Mouse (Mus musculus) myocyte (in vitro differentiated cells): ENCODE measurements around the gene Mrm2. TPM values are rescaled to one million over a fixed set of nuclear protein-coding genes. Genes with fewer than 3 reads are reported as not detected.

Experiments used
- H3K27me3 ChIP-seq: one replicate; pipeline ENCODE4 v1.6.1; 2011; ENCODE audit not compliant: control insufficient read depth, insufficient read depth, insufficient read length
- H3K36me3 ChIP-seq: one replicate; pipeline ENCODE4 v1.6.1; 2011; ENCODE audit not compliant: control insufficient read depth, insufficient read depth
- H3K4me2 ChIP-seq: one replicate; pipeline ENCODE4 v1.6.1; 2011; ENCODE audit warnings: low read depth, control low read depth
- H3K4me3 ChIP-seq: one replicate; pipeline ENCODE4 v1.5.1; 2011; ENCODE audit warnings: mild to moderate bottlenecking, control low read depth, moderate library complexity
- H3K79me2 ChIP-seq: one replicate; pipeline ENCODE4 v1.6.1; 2011; ENCODE audit not compliant: control insufficient read depth, insufficient read depth
- H3ac ChIP-seq: one replicate; pipeline ENCODE4 v1.6.1; 2011; ENCODE audit not compliant: control insufficient read depth, insufficient read length
- CEBPB ChIP-seq: IDR thresholded peaks from 2 replicates; pipeline ENCODE4 v1.6.1; 2011; ENCODE audit warnings: mild to moderate bottlenecking, moderate library complexity; ENCODE audit not compliant: poor library complexity, insufficient read depth, severe bottlenecking
- E2F4 ChIP-seq: IDR thresholded peaks from one replicate; pipeline ENCODE4 v1.6.1; 2011; ENCODE audit warnings: mild to moderate bottlenecking, control low read depth, moderate library complexity; ENCODE audit not compliant: insufficient read depth
- MAX ChIP-seq: IDR thresholded peaks from one replicate; pipeline ENCODE4 v1.6.1; 2011; ENCODE audit warnings: low read depth, mild to moderate bottlenecking, control low read depth
- MYOD1 ChIP-seq, 3 experiments: IDR thresholded peaks; one replicate each; pipeline ENCODE4 v1.6.1; 2011; ENCODE audit warnings: control low read depth in 2 of 3, low read depth in 2 of 3, mild to moderate bottlenecking in 2 of 3, moderate library complexity in 1 of 3; ENCODE audit not compliant: insufficient read length in 2 of 3, control insufficient read depth in 1 of 3
- MYOG ChIP-seq, 3 experiments: IDR thresholded peaks; one replicate each; pipeline ENCODE4 v1.6.1; 2011; ENCODE audit warnings: control low read depth in 2 of 3, low read depth in 2 of 3, mild to moderate bottlenecking in 2 of 3; ENCODE audit not compliant: insufficient read length in 2 of 3, control insufficient read depth in 1 of 3, insufficient read depth in 1 of 3
- POLR2A ChIP-seq: IDR thresholded peaks from one replicate; pipeline ENCODE4 v1.6.1; 2011; ENCODE audit warnings: low read depth, mild to moderate bottlenecking, control low read depth, moderate library complexity; ENCODE audit not compliant: insufficient read length
- POLR2AphosphoS2 ChIP-seq: IDR thresholded peaks from one replicate; pipeline ENCODE4 v1.6.1; 2011; ENCODE audit warnings: low read depth, control low read depth; ENCODE audit not compliant: insufficient read length
- REST ChIP-seq: IDR thresholded peaks from one replicate; pipeline ENCODE4 v1.6.1; 2011; ENCODE audit warnings: mild to moderate bottlenecking, control low read depth, moderate library complexity; ENCODE audit not compliant: insufficient read depth, insufficient read length
- SRF ChIP-seq: IDR thresholded peaks from one replicate; pipeline ENCODE4 v1.6.1; 2011; ENCODE audit warnings: low read depth; ENCODE audit not compliant: control insufficient read depth, insufficient read length
- TCF12 ChIP-seq: IDR thresholded peaks from one replicate; pipeline ENCODE4 v1.6.1; 2011; ENCODE audit warnings: mild to moderate bottlenecking, control low read depth; ENCODE audit not compliant: poor library complexity, insufficient read depth, severe bottlenecking
- TCF3 ChIP-seq: IDR thresholded peaks from one replicate; pipeline ENCODE4 v1.6.1; 2011; ENCODE audit warnings: low read depth, control low read depth; ENCODE audit not compliant: insufficient read length
- USF1 ChIP-seq: IDR thresholded peaks from one replicate; pipeline ENCODE4 v1.6.1; 2011; ENCODE audit warnings: low read depth, mild to moderate bottlenecking, control low read depth, moderate library complexity
- polyA plus RNA-seq: library from polyadenylated mRNA; unstranded; fragments of >200 nt; fragmentation: generic; extraction: Trizol; gene quantifications from one replicate; pipeline ENCODE4 v1.2.1, GENCODE M21; 2012; ENCODE audit warnings: missing spikeins

The Mrm2 gene
- polyA plus RNA-seq = 10.0 TPM

GRCm38 (mm10) chr5:140331615-140332512, at the start of gene Mrm2:
Gene Mrm2, minus strand, starts transcription at chr5:140331898.
- Histone ChIP-seq H3K36me3 (peaks cover 6% of the 10 kb centered on the region), H3K4me2 (peak within 1 kb of the TSS; percentile 93), H3K79me2 (no peaks in the 10 kb centered on the region), H3ac (peak within 1 kb of the TSS; percentile 27), H3K4me3 (peak within 1 kb of the TSS; percentile 59), H3K27me3 (no peaks in the 10 kb centered on the region)
- TF ChIP-seq MYOG (IDR thresholded peaks at IDR 0.05; ENCODE audit: control insufficient read depth in 1 of 3, insufficient read depth in 1 of 3, insufficient read length in 2 of 3, low read depth in 2 of 3) = no peak
- TF ChIP-seq CEBPB = no peak
- peak; percentile 83 for TF ChIP-seq POLR2A
- TF ChIP-seq E2F4 = peak; percentile 69
- no peak for TF ChIP-seq TCF3
- peak; percentile 91 for TF ChIP-seq POLR2AphosphoS2

DNA sequence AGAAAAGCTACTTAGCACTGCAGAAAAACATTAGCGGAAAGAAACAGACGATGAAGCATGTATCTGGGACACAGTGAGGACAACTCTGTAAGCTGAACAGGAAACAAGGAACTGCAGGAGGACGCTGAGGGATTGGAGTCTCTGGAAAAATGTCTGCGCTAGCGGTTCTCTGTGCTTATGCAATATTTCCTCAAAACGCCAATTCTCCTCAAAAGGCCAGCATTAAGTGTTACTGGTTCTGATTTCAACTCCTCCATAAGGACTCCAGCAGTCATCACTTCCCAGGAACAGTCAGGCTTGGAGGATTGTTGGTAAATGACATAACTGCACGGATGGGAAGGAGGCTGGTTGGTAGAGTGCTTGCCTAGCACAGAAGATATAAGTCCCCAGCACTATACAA, 49.5 kb upstream of the Mrm2 start:
- Histone ChIP-seq H3K4me3 (no peak overlapping the region), H3K4me2 (no peak overlapping the region), H3K79me2 (peaks cover 61% of the 10 kb centered on the region), H3K27me3 (no peaks in the 10 kb centered on the region), H3ac (no peak overlapping the region), H3K36me3 (no peaks in the 10 kb centered on the region)
- no peak for TF ChIP-seq E2F4
- no peak for TF ChIP-seq TCF3
- TF ChIP-seq MYOG (IDR thresholded peaks at IDR 0.05; ENCODE audit: control insufficient read depth in 1 of 3, insufficient read depth in 1 of 3, insufficient read length in 2 of 3, low read depth in 2 of 3) = no peak

DNA sequence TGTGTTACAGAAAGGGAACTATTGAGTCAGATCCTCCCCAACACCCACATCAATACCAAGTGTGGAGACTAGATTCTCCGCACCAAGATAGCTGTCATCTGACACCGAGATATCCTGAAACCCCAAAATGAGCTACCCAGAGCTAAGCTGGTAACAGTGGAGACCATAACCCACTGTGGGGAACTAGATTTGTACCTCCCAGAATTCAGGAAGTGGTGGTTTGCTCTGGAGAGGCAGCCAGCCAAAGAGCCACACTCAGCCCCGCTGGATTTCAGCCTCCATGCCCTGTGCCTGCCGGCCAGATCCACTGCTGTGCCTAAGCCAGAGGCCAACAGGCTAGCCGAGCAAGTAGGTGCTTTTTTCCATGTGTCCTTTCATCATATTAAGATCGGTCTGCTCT, 47.6 kb upstream of the Mrm2 start:
- peaks cover 65% of the 10 kb centered on the region for H3K79me2 ChIP-seq
- no peak for TF ChIP-seq POLR2AphosphoS2
- H3K36me3 ChIP-seq = no peaks in the 10 kb centered on the region
- H3ac ChIP-seq = no peak overlapping the region
- peak overlapping the region; percentile 68 for H3K4me2 ChIP-seq
- no peaks in the 10 kb centered on the region for H3K27me3 ChIP-seq
- H3K4me3 ChIP-seq = no peak overlapping the region

- Histone ChIP-seq H3ac (no peak overlapping the region), H3K4me2 (no peak overlapping the region), H3K36me3 (no peaks in the 10 kb centered on the region), H3K27me3 (no peaks in the 10 kb centered on the region), H3K79me2 (peaks cover 72% of the 10 kb centered on the region), H3K4me3 (no peak overlapping the region)
- no peak for TF ChIP-seq CEBPB
- TF ChIP-seq E2F4 = no peak
- no peak for TF ChIP-seq MYOG (IDR thresholded peaks at IDR 0.05; ENCODE audit: control insufficient read depth in 1 of 3, insufficient read depth in 1 of 3, insufficient read length in 2 of 3, low read depth in 2 of 3)
- no peak for TF ChIP-seq POLR2A
- no peak for TF ChIP-seq REST
- TF ChIP-seq POLR2AphosphoS2 = no peak
- TF ChIP-seq USF1 = no peak
- TF ChIP-seq MAX = no peak
- TF ChIP-seq TCF12 = no peak
- TF ChIP-seq MYOD1 (IDR thresholded peaks at IDR 0.05; ENCODE audit: control insufficient read depth in 1 of 3, insufficient read length in 2 of 3, low read depth in 2 of 3) = no peak
- no peak for TF ChIP-seq TCF3
- TF ChIP-seq SRF = no peak
Observed at GRCm38 (mm10) chr5:140378121-140378853, 46.6 kb upstream of the Mrm2 start.

DNA sequence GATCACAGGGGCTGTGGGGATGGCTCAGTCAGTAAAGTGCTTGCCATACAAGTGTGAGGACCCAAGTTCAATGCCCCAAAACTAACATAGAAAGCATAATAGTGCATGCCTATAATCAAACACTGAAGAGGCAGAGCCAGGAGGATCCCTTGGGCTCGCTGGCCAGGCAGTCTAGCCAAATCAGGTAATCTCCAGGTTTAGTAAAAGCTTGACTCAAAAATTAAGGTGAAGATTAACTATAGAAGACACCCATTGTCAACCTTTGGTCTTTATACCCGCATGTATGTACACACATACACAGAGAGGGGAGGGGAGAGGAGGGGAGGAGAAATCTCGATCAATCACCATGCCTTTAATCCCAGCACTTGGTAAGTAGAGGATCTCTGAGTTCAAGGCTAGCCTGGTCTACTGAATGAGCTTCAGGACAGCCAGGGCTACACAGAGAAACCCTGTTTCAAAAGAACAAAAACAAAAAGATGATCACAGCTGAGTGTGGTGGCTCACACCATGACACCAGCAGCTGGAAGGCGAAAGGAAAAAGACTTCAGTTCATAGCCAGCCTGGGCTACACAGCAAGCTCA, 43.6 kb upstream of the Mrm2 start:
- no peaks in the 10 kb centered on the region for H3K27me3 ChIP-seq
- H3K4me3 ChIP-seq = no peak overlapping the region
- peaks cover 68% of the 10 kb centered on the region for H3K79me2 ChIP-seq
- no peaks in the 10 kb centered on the region for H3K36me3 ChIP-seq
- no peak overlapping the region for H3ac ChIP-seq
- TF ChIP-seq TCF12 (no peak), REST (no peak), E2F4 (no peak), MYOD1 (IDR thresholded peaks at IDR 0.05; ENCODE audit: control insufficient read depth in 1 of 3, insufficient read length in 2 of 3, low read depth in 2 of 3) (no peak), CEBPB (no peak), POLR2AphosphoS2 (no peak), TCF3 (no peak), POLR2A (no peak), SRF (no peak), USF1 (no peak), MYOG (IDR thresholded peaks at IDR 0.05; ENCODE audit: control insufficient read depth in 1 of 3, insufficient read depth in 1 of 3, insufficient read length in 2 of 3, low read depth in 2 of 3) (no peak)
- H3K4me2 ChIP-seq = no peak overlapping the region
